7 mouse cellular contexts compared by ENCODE assay signal in the genomic region with DNA sequence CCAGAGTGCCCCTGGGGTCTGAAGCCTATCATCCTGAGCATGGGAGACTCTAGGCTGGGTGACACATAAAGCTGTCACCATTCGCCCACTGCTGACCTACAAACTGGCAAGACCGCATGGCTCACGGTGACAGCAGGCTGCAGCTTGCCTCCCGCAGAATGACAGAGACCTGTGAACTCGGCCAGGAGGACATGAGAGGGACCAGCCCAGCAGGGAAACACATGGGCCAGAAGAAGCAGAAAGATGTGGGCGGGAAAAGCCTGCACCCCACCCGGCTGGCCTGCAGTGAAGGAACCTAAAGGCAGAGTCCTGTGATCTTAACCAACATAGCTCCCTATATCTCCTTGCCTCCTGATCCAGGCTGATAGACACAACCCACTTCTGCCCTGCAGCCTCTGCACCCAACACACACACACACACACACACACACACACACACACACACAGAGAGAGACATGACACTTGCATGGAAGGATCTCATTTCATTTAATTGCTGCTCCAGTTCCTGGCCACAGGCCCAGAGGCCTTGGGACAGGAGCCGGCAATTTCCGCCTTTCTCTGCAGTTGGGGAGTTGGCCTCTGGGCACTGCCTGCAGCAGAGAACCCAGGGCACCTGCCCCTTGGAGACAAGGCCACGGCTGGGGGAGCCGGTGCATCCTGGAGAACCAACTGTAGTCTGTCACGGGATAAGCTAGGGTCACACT. TPM values are rescaled to one million over a fixed set of nuclear protein-coding genes. Genes with fewer than 3 reads are reported as not detected.
DNase-seq lines count a peak whose midpoint lies in the region; ATAC-seq and TF ChIP-seq lines count a peak whose summit lies in the region.

No protein-coding gene starts in this region.

- no peaks in the 10 kb centered on the region for H3K27me3 ChIP-seq in Patski
- H3K27me3 ChIP-seq in hindbrain, embryonic 13.5 days: no peaks in the 10 kb centered on the region
- no peaks in the 10 kb centered on the region for H3K27me3 ChIP-seq in limb, embryonic 15.5 days

- POLR2A ChIA-PET in Patski (lab: Charles Lee): interaction anchor here (0.6 to 0.9 kb wide), 4 partner anchors 9 to 1458 kb away, joined by 3 read pairs; no protein-coding TSS in a partner anchor

- 25% methylated on average over 12 of the region's 12 CpGs for WGBS in hindbrain, embryonic 13.5 days
- 17% methylated on average over 12 of the region's 12 CpGs for WGBS in limb, embryonic 15.5 days

- H3K4me1 ChIP-seq in hindbrain, embryonic 13.5 days (replicated peaks): peaks cover 97% of the 10 kb centered on the region
- peaks cover 84% of the 10 kb centered on the region for H3K4me1 ChIP-seq in limb, embryonic 15.5 days

- H3K36me3 ChIP-seq in hindbrain, embryonic 13.5 days: no peaks in the 10 kb centered on the region
- H3K36me3 ChIP-seq in limb, embryonic 15.5 days: peaks cover 4% of the 10 kb centered on the region; the same call in 1 of the 2 replicates

- TF ChIP-seq POLR2A in brain, embryonic 14.5 days (IDR thresholded peaks at IDR 0.05; ENCODE audit: borderline replicate concordance, extremely low read depth, insufficient read depth, insufficient read length, poor library complexity, severe bottlenecking): no peak

- no peaks in the 10 kb centered on the region for H3K9me3 ChIP-seq in hindbrain, embryonic 13.5 days
- H3K9me3 ChIP-seq in limb, embryonic 15.5 days: no peaks in the 10 kb centered on the region

- DNase-seq in Patski (ENCODE audit: low read depth, low spot score): no peak
- DNase-seq in brain, embryonic 14.5 days (ENCODE audit: low read depth): peak; percentile 92
- DNase-seq in gastrocnemius, adult 18-20 months (ENCODE audit: low spot score): peak; percentile 82
- DNase-seq in skeletal muscle tissue, adult 2 months (ENCODE audit: low read depth, low spot score): peak; percentile 86
- no peak for DNase-seq in frontal cortex, adult 2 months (ENCODE audit: extremely low spot score in 1 of 2, low spot score in 1 of 2)

- peak overlapping the region; percentile 81 for H3K27ac ChIP-seq in hindbrain, embryonic 13.5 days
- H3K27ac ChIP-seq in limb, embryonic 15.5 days: peak overlapping the region; percentile 75

- in situ Hi-C loops in Patski (cut with MboI; ENCODE audit: low pct_unique_long_range_greater_than_20kb): no loop called here

- H3K4me3 ChIP-seq in hindbrain, embryonic 13.5 days: no peak overlapping the region
- H3K4me3 ChIP-seq in limb, embryonic 15.5 days: no peak overlapping the region

- peak overlapping the region; percentile 26 for H3K9ac ChIP-seq in hindbrain, embryonic 13.5 days
- no peak overlapping the region for H3K9ac ChIP-seq in limb, embryonic 15.5 days

- ATAC-seq in Patski: peak; percentile 48
- peak; percentile 40; the same call in 1 of the 2 replicates for ATAC-seq in hindbrain, embryonic 13.5 days (ENCODE audit: low FRiP score)
- ATAC-seq in limb, embryonic 15.5 days (ENCODE audit: insufficient number of reproducible peaks, low FRiP score, low TSS enrichment, low read depth): peak; percentile 38; the same call in 1 of the 2 replicates

- H3K4me2 ChIP-seq in hindbrain, embryonic 13.5 days: peak overlapping the region; percentile 15; the same call in 1 of the 2 replicates
- peak overlapping the region; percentile 15; the same call in 1 of the 2 replicates for H3K4me2 ChIP-seq in limb, embryonic 15.5 days

- no peak for TF ChIP-seq CTCF in Patski (IDR thresholded peaks at IDR 0.05)
- no peak for TF ChIP-seq CTCF in brain, embryonic 14.5 days (IDR thresholded peaks at IDR 0.05; ENCODE audit: borderline replicate concordance, extremely low read depth, insufficient read depth, insufficient read length)

- CTCF ChIA-PET in Patski (lab: Charles Lee): interaction anchor here (0.8 to 1.9 kb wide), 3 partner anchors 9 to 104 kb away, joined by 3 to 5 read pairs (median 3); no protein-coding TSS in a partner anchor

RNA-seq across cellular contexts. Expression of a gene that starts 14.4 kb away (rescaled TPM):
- 98.6 TPM for polyA plus RNA-seq in Patski (2021)
- 31.6 and 71.5 TPM in 2 replicates for polyA plus RNA-seq in brain, embryonic 14.5 days (2012; rRNA removed)
- total RNA-seq in gastrocnemius, adult 18-20 months (2021): 100 to 1,000 TPM; 118 to 134 TPM
- polyA plus RNA-seq in hindbrain, embryonic 13.5 days (2015; fragmentation: Nextera tagmentation; extraction: Ambion mirVana): 24.8 and 25.1 TPM in 2 replicates
- 32.7 and 34.1 TPM in 2 replicates for polyA plus RNA-seq in limb, embryonic 15.5 days (2015; fragmentation: Nextera tagmentation; extraction: Ambion mirVana)
- 115 and 145 TPM in 2 replicates for polyA plus RNA-seq in frontal cortex, adult 2 months (2012; rRNA removed)

Comparison
In these comparisons a context has a peak if more than half of its experiments do, and no peak if none do; other contexts are left out.
1. DNase-seq: peak in brain, embryonic 14.5 days (single experiment), gastrocnemius, adult 18-20 months (single experiment) and skeletal muscle tissue, adult 2 months (single experiment); none in Patski (single experiment) and frontal cortex, adult 2 months (0 of 2).
2. Peak in every context shown above with its lines, with median percentiles within 50 percentile points of each other: ATAC-seq.